Mouse (Mus musculus): ENCODE measurements around the gene 5330417C22Rik. TPM values are rescaled to one million over a fixed set of nuclear protein-coding genes. Genes with fewer than 3 reads are reported as not detected.

Gene 5330417C22Rik
- polyA plus RNA-seq, 1 experiment = 56.3 TPM

DNA sequence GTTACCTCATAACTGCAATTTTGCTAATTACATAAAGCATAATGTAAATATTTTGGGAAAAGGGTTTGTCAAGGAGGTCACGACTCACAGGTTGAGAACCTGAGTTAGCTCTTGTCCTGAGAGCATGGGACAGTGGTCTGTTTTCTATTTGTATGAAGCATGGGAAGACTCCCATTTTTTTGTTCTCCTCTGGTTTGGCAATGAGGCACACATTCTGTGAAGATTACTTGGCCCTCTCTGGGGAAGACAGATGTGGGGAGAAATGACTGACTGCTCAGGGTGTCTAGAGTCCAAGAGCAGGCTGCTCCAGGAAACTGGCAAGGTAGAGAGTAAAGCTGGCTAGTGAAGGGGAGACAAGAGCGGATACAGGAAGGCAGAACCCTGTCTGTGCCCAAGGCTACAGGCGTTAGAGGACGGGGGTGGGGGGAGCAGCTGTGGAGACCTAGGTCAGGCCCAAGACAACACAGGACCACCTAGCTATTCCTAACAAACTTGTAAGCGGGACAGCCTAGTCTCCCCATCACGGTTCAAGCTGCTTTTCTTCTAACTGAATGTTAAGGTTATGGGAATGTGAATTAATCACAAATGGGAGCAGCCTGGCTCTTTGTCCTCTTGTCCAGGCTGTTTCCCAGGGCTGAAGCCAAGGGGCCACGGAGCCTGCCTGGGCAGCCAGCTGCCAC lies 111.3 kb downstream of the 5330417C22Rik start:
- TF ChIP-seq CTCF (IDR thresholded peaks at IDR 0.05; ENCODE audit: insufficient read depth, low read length) (no peak), POLR2A (IDR thresholded peaks at IDR 0.05; ENCODE audit: borderline replicate concordance, extremely low read depth, low read depth, low read length) (no peak)
- DNase-seq = no peak
- 82% methylated on average over 7 of the region's 7 CpGs for WGBS
- Histone ChIP-seq H3K4me1 (ENCODE audit: control insufficient read depth, insufficient read depth, low read length) (no peaks in the 10 kb centered on the region), H3K4me3 (replicated peaks; ENCODE audit: extremely low read depth, low read depth, low read length) (no peak overlapping the region)

DNA sequence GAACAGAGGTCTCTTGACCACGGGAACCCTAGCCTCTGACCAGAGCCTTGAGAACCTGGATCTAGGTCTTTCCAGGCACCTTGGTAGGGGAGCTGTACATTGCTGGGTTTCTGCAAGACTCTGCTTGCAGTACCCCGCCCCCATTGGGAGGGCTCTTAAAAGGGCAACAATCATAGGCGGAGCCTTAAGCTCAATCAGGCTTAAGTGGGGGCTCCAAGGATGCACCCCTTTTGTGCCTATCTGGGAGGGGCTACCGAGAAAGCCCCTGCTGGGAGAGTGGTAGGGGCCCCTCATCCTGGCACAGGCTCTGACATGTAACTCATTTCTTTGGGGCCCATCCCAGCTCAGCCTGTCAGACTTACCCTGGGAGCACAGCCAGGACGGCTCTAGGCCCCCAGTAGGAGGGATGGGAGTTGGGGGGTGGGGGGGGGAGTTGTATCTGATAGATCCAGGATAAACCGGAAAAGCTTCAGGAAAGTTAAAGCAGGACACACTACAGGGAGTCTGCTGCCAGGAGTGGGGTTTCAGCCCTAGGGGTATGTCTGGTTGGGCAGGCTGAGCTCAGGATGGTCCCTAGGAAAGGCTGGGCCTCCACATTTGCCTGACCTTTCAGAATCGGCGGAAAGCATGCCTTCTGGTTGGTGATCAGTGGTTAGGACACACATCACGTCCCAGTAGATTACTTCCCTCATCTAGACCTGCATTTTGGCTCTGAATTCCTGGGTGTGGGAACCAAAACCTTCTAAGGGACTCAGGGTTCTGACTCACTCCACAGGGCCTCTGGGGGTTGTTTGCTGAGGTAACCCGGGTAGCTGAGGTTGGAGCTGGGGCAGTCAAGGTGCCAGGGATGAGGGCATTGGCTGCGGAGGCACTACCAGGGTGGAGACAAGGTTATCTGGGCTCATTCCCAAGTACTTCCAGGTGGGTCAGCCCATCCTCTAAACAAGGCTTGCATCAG lies 112.2 kb downstream of the 5330417C22Rik start:
- TF ChIP-seq CTCF (IDR thresholded peaks at IDR 0.05; ENCODE audit: insufficient read depth, low read length) (no peak), POLR2A (IDR thresholded peaks at IDR 0.05; ENCODE audit: borderline replicate concordance, extremely low read depth, low read depth, low read length) (no peak)
- H3K4me3 ChIP-seq (replicated peaks; ENCODE audit: extremely low read depth, low read depth, low read length) = no peak overlapping the region
- no peaks in the 10 kb centered on the region for H3K4me1 ChIP-seq (ENCODE audit: control insufficient read depth, insufficient read depth, low read length)
- peak; percentile 41 for DNase-seq
- WGBS = 18% methylated on average over 11 of the region's 11 CpGs

DNA sequence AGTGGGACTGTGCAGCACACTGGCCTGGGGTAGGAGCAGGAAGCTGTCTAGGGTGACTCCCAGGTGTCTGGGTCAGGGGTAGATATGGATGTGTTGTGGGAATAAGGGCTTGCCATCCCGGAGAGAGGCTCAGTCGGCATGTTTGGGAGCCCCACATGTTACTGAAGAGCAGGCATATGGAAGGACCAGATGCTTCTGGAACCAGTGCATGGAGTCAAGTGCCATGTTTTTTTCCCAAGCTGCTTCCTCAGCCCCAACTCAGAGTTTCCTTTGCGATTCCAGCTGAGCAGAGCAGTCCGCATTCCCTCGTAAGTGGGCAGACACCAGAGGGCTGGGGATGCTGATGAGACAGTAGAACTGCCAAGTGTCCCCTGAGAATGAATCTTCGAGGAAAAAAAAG lies 113.3 kb downstream of the 5330417C22Rik start:
- Histone ChIP-seq H3K4me3 (replicated peaks; ENCODE audit: extremely low read depth, low read depth, low read length) (no peak overlapping the region), H3K4me1 (ENCODE audit: control insufficient read depth, insufficient read depth, low read length) (no peaks in the 10 kb centered on the region)
- TF ChIP-seq CTCF (IDR thresholded peaks at IDR 0.05; ENCODE audit: insufficient read depth, low read length) (no peak), POLR2A (IDR thresholded peaks at IDR 0.05; ENCODE audit: borderline replicate concordance, extremely low read depth, low read depth, low read length) (no peak)
- 36% methylated on average over 6 of the region's 6 CpGs for WGBS
- DNase-seq = no peak

- Histone ChIP-seq H3K4me1 (ENCODE audit: control insufficient read depth, insufficient read depth, low read length) (peaks cover 16% of the 10 kb centered on the region), H3K4me3 (replicated peaks; ENCODE audit: extremely low read depth, low read depth, low read length) (peak overlapping the region; percentile 78)
- no peak for TF ChIP-seq CTCF (IDR thresholded peaks at IDR 0.05; ENCODE audit: insufficient read depth, low read length)
- no peak for TF ChIP-seq POLR2A (IDR thresholded peaks at IDR 0.05; ENCODE audit: borderline replicate concordance, extremely low read depth, low read depth, low read length)
- 1% methylated on average over 48 of the region's 48 CpGs for WGBS
- peak; percentile 63 for DNase-seq
Measured at GRCm38 (mm10) chr3:108415831-108416223, 120.5 kb downstream of the 5330417C22Rik start.

DNA sequence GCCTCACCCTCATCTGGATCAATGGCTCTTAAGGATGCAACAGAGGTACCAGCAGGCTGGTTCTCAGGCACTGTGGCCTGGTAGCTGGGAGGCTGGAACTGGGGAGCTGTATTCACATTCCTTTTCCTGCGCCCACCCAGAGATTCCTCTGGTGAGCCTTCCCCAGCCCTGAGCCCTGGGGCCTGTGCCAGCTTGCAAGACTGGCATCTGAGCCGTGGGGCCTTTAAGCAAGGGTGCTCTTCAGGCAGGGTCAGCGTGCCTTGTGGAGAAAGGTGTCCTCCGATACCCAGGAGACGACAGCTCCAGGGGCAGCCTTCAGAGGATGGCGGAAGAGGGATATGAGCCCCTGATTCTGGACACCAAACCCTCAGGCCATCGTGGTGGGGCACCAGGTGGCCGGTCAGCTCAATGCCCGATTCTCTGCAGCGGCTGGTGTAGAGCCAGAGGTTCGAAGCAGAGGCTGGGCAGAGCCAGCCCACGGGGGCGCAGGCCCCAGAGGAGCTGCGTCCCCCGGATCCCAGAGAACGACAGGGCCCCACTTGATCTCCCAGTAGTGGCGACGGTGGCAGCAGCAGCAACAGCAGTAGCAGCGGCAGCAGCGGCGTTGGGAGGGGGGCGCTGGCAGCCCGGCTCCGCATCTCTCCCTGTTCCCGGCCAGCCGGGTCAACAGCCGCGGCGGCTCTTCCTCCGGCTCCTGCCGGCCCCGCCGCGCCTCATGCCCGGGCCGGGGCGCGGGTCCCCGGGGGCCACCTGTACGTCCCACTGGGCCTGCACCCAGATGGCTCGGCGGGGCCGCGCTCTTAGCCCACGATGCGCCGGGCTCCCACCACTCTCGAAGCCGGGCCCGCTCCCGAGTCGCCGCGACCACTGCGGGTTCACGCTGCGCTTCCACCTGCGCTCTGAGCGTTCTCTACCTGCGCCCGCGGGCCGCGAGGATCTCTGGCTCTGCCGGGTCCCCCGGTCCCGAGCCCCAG lies 121.2 kb downstream of the 5330417C22Rik start, which contains the start of gene Celsr2:
TSS of gene Celsr2 (minus strand) at position 696 of the 974 bp plus-strand sequence.
- no peak for TF ChIP-seq POLR2A (IDR thresholded peaks at IDR 0.05; ENCODE audit: borderline replicate concordance, extremely low read depth, low read depth, low read length)
- no peak for TF ChIP-seq CTCF (IDR thresholded peaks at IDR 0.05; ENCODE audit: insufficient read depth, low read length)
- Histone ChIP-seq H3K4me3 (replicated peaks; ENCODE audit: extremely low read depth, low read depth, low read length) (peak within 1 kb of the TSS; percentile 78), H3K4me1 (ENCODE audit: control insufficient read depth, insufficient read depth, low read length) (peaks cover 16% of the 10 kb centered on the region)
- WGBS = 8% methylated on average over 67 of the region's 67 CpGs
- DNase-seq = peak; percentile 28

DNA sequence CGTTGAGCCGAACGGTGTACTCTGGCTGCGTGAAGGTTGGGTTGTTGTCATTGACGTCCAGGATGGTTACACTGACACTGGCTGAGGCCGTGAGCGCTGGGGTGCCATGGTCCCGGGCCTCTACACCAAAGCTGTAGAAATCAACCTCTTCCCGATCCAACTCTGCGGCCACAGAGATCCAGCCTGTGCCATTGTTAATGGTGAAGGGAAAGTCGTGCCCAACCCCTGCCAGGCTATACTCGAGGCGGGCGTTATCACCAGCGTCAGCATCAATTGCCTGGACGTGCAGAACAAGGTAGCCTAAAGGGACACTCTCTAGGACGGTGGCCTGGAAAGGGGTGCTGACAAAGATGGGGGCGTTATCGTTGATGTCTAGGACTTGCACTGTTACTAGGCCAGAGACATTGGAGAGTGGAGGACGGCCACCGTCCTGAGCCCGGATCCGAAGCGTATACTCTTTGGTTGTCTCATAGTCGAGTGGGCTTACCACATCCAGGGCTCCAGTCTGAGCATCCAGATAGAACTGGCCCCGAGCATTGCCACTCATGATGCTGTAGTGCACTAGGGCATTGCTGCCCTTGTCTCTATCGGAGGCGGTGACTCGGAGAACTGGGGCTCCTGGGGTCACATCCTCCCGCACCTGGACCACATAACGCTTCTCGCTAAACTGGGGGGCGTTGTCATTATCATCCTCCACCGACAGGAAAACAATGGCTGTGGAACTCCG lies 122.5 kb downstream of the 5330417C22Rik start:
- DNase-seq = no peak
- TF ChIP-seq POLR2A (IDR thresholded peaks at IDR 0.05; ENCODE audit: borderline replicate concordance, extremely low read depth, low read depth, low read length) = no peak
- no peak for TF ChIP-seq CTCF (IDR thresholded peaks at IDR 0.05; ENCODE audit: insufficient read depth, low read length)
- Histone ChIP-seq H3K4me1 (ENCODE audit: control insufficient read depth, insufficient read depth, low read length) (peaks cover 16% of the 10 kb centered on the region), H3K4me3 (replicated peaks; ENCODE audit: extremely low read depth, low read depth, low read length) (no peak overlapping the region)
- 98% methylated on average over 35 of the region's 35 CpGs for WGBS

- TF ChIP-seq CTCF (IDR thresholded peaks at IDR 0.05; ENCODE audit: insufficient read depth, low read length) (no peak), POLR2A (IDR thresholded peaks at IDR 0.05; ENCODE audit: borderline replicate concordance, extremely low read depth, low read depth, low read length) (no peak)
- peak; percentile 22 for DNase-seq
- WGBS = 38% methylated on average over 8 of the region's 8 CpGs
- Histone ChIP-seq H3K4me1 (ENCODE audit: control insufficient read depth, insufficient read depth, low read length) (peaks cover 16% of the 10 kb centered on the region), H3K4me3 (replicated peaks; ENCODE audit: extremely low read depth, low read depth, low read length) (no peak overlapping the region)
Measured at GRCm38 (mm10) chr3:108411754-108412121, 124.6 kb downstream of the 5330417C22Rik start.

DNA sequence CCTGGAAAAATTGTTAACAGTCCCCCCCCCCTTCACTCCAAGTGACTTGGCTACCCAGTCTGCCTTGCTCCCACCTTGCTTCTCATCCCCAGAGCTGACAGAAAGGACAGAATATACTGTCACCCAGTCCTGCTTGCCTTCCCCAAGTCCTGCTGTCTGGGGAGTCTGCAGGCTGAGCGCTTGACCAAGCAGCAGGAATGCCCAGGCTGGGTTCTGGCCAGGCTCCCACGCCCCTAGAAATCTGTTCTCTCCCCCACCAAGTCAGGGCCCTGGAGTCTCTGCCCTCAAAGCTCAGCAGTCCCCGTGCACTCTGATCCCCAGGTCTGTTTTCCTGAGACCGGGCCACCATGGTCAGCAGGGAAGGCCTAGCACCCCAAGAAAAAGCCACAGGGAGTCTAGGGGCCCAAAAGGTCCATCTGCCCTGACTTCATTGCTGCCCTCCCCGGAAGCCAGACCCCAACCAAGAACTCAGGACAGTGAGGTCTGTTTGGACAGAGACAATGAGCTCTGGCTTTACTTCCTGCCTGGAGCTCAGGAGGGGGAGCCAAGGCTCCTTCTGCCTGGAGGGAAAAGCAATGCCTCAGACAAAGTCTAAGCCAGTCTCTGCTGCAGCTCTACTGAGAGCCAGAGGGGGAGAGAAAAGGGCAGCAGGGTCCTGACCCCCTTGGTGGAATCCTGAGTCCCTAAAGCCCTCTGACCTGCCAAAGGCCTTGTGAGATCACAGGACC lies 125.1 kb downstream of the 5330417C22Rik start:
- WGBS = 48% methylated on average over 5 of the region's 5 CpGs
- DNase-seq = no peak
- H3K4me1 ChIP-seq (ENCODE audit: control insufficient read depth, insufficient read depth, low read length) = peaks cover 16% of the 10 kb centered on the region
- H3K4me3 ChIP-seq (replicated peaks; ENCODE audit: extremely low read depth, low read depth, low read length) = no peak overlapping the region
- TF ChIP-seq CTCF (IDR thresholded peaks at IDR 0.05; ENCODE audit: insufficient read depth, low read length) = no peak
- TF ChIP-seq POLR2A (IDR thresholded peaks at IDR 0.05; ENCODE audit: borderline replicate concordance, extremely low read depth, low read depth, low read length) = no peak

All from lung, adult 2 months (tissue).